Mouse (Mus musculus) gastrocnemius, postnatal 14 days (tissue): ENCODE measurements at regions not wholly inside any gene's neighbourhood (a gene's known extent, or its start where the extent isn't known, plus 50 kb on each side); places are given as distances from the start of the nearest gene placed in this dataset.
A peak's percentile ranks its signal among the peaks of the same experiment; 100 is the strongest.

ENCODE experiments used
- DNase-seq: peaks from one replicate; pipeline ENCODE4 v3.0.0; 2021; ENCODE audit warnings: mixed read lengths
- intact Hi-C: fragments of 180-260 bp; cut with DNase I; formaldehyde crosslinking; loops from one replicate; pipeline ENCODE4 v1.15.1; 2025; ENCODE audit warnings: low total_unique reads

GRCm38 (mm10) chr5:102267150-102267549 lies 197.4 kb upstream of the Wdfy3 start:
- intact Hi-C loops: no loop called here
- DNase-seq: no peak

GRCm38 (mm10) chr5:102269204-102269603 lies 199.5 kb upstream of the Wdfy3 start:
- intact Hi-C loops: no loop called here
- no peak for DNase-seq

GRCm38 (mm10) chr5:102275621-102276020 lies 205.6 kb upstream of the Arhgap24 start:
- intact Hi-C loops: no loop called here
- DNase-seq: peak; percentile 17

- DNase-seq: no peak
- intact Hi-C loops: no loop called here
These were observed 194.1 kb upstream of the Arhgap24 start for GRCm38 (mm10) chr5:102287131-102287530.

- no peak for DNase-seq
- intact Hi-C loops: no loop called here
These were observed 190.3 kb upstream of the Arhgap24 start for GRCm38 (mm10) chr5:102290866-102291265.

- no peak for DNase-seq
- intact Hi-C loops: no loop called here
These were observed 185.6 kb upstream of the Arhgap24 start for GRCm38 (mm10) chr5:102295564-102295963.

- DNase-seq: no peak
- intact Hi-C loops: no loop called here
These were observed 174.9 kb upstream of the Arhgap24 start for GRCm38 (mm10) chr5:102306309-102306708.

GRCm38 (mm10) chr5:102306718-102307117 lies 174.5 kb upstream of the Arhgap24 start:
- DNase-seq: no peak
- intact Hi-C loops: no loop called here

GRCm38 (mm10) chr5:102311570-102311969 lies 169.6 kb upstream of the Arhgap24 start:
- DNase-seq: no peak

GRCm38 (mm10) chr5:102328197-102328784 lies 152.9 kb upstream of the Arhgap24 start:
- intact Hi-C loops: no loop called here

More at GRCm38 (mm10) chr5:102311570-102311969, 169.6 kb upstream of the Arhgap24 start:
- intact Hi-C loops: no loop called here

GRCm38 (mm10) chr5:102333894-102334293 lies 147.3 kb upstream of the Arhgap24 start:
- intact Hi-C loops: no loop called here
- DNase-seq: no peak

More at GRCm38 (mm10) chr5:102328197-102328784, 152.9 kb upstream of the Arhgap24 start:
- DNase-seq: no peak

- intact Hi-C loops: no loop called here
- DNase-seq: no peak
These were observed 146.6 kb upstream of the Arhgap24 start for GRCm38 (mm10) chr5:102334442-102335197.

DNA sequence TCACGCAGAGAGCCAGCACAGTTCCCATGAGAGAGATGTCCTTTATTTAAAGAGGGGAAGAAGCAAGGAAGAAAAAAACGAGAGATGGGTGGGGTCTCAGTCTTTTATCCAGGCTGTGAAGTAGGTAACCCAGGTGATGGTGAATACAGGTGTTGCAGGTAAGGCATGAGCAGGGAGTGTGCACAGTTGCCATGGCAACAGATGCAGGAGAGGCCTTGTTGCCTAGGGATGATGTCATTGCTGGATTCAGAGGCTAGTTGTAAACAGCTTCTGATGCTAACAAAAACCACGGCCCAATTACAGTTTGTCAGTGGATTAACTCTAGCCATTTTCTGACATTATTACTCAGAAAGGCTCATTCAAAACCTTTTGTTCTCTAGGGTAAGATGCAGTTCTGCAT lies 114.7 kb upstream of the Arhgap24 start:
- DNase-seq: no peak
- intact Hi-C loops: no loop called here

- intact Hi-C loops: no loop called here
- DNase-seq: no peak
These were observed 107.8 kb upstream of the Arhgap24 start for GRCm38 (mm10) chr5:102373309-102373971.

- intact Hi-C loops: no loop called here
- no peak for DNase-seq
These were observed 107.0 kb upstream of the Arhgap24 start for GRCm38 (mm10) chr5:102373972-102374755.

DNA sequence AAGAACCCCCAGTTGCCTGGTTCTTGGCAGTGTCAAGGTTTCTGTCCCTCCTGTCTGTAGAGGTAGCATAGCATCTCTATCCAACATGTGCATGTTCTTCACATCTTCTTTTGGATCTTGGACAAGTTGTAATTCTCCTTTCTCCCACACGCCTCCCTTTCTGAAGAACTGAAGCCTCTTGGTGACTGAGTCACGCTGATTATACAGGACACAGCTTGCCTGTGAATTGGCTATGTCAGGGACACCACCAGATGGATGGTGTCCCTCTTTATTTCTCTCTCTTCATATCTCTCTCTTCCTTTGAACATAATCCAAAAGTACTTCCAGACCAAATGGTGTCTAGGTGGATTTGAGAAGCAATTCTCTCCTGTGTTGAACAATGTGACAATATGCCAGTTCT lies 105.9 kb upstream of the Arhgap24 start:
- intact Hi-C loops: no loop called here
- DNase-seq: no peak

DNA sequence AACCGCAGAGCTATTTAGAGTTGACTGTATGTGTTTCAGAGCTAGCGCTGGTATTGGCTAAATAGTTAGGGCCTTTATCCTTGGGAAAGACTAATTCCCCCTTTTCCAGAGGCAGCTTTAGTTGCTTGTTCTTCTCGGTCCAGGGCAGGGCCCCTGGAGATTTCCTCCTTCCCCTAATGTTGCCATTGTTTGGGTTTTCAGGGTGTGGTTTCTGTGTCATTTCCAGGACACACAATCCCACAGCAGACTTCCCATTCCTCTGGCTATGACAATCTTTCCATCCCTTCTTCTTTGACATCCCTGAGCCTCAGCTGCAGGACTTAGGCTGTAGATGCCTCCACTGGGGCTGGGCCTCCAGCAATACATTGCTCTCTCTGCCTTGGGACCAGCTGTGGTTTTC lies 87.2 kb upstream of the Arhgap24 start:
- intact Hi-C loops: no loop called here
- no peak for DNase-seq

DNA sequence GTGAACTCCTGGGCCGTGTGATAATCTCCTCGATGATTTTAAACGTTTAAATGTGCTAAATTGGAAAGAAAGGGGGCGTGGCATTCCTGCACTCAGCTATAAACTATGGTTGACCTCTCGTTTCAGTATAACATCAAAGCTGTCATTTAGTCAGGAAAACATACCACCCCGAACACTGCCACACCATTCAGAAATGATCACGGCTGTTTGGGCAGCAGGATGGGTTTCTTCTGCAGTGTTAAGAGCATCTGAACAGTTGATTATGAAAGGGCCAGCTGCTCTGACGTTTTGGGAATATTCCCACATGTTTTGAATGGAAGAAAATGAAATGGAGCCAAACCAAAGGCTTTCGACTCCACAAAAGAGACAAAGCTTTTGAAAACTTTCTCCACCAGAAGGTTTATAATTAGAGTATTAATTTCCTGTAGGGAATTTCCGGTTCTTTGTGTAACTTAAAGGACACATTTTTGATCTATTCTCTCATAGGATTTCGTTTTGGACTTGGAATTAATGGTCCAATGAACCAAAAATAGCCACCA lies 85.5 kb upstream of the Arhgap24 start:
- DNase-seq: no peak
- intact Hi-C loops: no loop called here

GRCm38 (mm10) chr5:102399006-102399405 lies 82.2 kb upstream of the Arhgap24 start:
- DNase-seq: no peak
- intact Hi-C loops: no loop called here

DNA sequence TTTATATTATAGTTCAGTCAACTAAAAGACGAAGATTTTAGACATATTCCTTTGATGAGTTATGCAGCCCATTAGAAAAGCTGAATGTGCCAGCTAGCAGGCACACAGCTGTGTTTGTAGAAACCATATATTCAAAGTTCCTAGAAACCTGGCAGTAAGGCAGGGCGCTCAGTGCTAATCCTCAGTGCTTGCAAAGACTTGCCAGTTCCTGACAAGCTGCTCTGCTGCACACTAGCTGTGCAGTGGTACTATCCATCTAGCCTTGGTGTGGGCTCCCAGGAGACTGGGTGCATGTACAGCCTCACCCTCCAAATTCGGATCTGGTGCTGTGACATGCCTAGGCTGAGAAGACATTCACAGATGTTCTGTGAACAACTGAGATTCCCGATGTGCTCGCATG lies 63.5 kb upstream of the Arhgap24 start:
- intact Hi-C loops: no loop called here

More for the DNA sequence above, 63.5 kb upstream of the Arhgap24 start:
- DNase-seq: no peak
